Mouse (Mus musculus): Measurements from ENCODE around the gene Nrl. TPM values are rescaled to one million over a fixed set of nuclear protein-coding genes. Genes with fewer than 3 reads are reported as not detected.

Nrl gene
- polyA plus RNA-seq, 1 experiment from 2014 or later, result not detected

- WGBS, result 97% methylated on average over 1 of the region's 1 CpGs
- H3K4me3 ChIP-seq, result no peak overlapping the region
- no peaks in the 10 kb centered on the region for H3K9me3 ChIP-seq
- H3K4me2 ChIP-seq, result no peak overlapping the region
- peaks cover 6% of the 10 kb centered on the region; the same call in 1 of the 2 replicates for H3K36me3 ChIP-seq
- H3K27me3 ChIP-seq, result no peaks in the 10 kb centered on the region
- H3K4me1 ChIP-seq, result peaks cover 17% of the 10 kb centered on the region; the same call in 1 of the 2 replicates
- no peak overlapping the region for H3K27ac ChIP-seq
- no peak for ATAC-seq (ENCODE audit: borderline replicate concordance, extremely low read depth, low FRiP score, low TSS enrichment)
- H3K9ac ChIP-seq, result no peak overlapping the region
Observed at GRCm38 (mm10) chr14:55477421-55477820, 47.4 kb downstream of the Nrl start.

DNA sequence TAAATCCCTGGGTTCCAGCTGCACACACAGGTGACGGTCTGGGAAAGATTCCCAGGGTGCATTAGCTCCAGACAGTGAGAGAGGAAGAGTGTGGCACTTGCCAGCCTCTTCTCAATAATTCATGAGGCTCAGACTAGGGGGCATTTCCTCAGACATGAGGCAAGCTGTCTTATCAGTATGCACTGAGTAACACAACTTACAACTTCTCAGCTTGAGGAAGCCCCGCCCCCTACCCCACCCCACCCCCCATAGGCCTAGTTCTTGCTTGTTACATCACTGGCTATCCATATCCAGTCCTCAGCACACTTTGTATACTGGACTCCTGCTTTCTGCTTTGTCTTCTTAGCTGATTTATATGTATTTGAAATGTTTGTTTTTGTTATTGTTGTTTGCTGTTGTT is 49.1 kb downstream of the Nrl start:
- Histone ChIP-seq H3K27me3 (no peaks in the 10 kb centered on the region), H3K27ac (no peak overlapping the region), H3K9me3 (no peaks in the 10 kb centered on the region), H3K4me1 (peaks cover 22% of the 10 kb centered on the region), H3K9ac (no peak overlapping the region), H3K4me2 (no peak overlapping the region), H3K4me3 (no peak overlapping the region), H3K36me3 (no peaks in the 10 kb centered on the region; the same call in 1 of the 2 replicates)
- WGBS, result 35% methylated on average over 2 of the region's 2 CpGs
- no peak for ATAC-seq (ENCODE audit: borderline replicate concordance, extremely low read depth, low FRiP score, low TSS enrichment)

GRCm38 (mm10) chr14:55470806-55471205 is 54.0 kb downstream of the Nrl start:
- Histone ChIP-seq H3K9ac (no peak overlapping the region), H3K27me3 (no peaks in the 10 kb centered on the region), H3K4me2 (peak overlapping the region; percentile 13; the same call in 1 of the 2 replicates), H3K27ac (no peak overlapping the region), H3K4me1 (peaks cover 16% of the 10 kb centered on the region), H3K4me3 (no peak overlapping the region), H3K36me3 (no peaks in the 10 kb centered on the region), H3K9me3 (no peaks in the 10 kb centered on the region)
- no peak for ATAC-seq (ENCODE audit: borderline replicate concordance, extremely low read depth, low FRiP score, low TSS enrichment)
- WGBS, result 1% methylated on average over 10 of the region's 10 CpGs

DNA sequence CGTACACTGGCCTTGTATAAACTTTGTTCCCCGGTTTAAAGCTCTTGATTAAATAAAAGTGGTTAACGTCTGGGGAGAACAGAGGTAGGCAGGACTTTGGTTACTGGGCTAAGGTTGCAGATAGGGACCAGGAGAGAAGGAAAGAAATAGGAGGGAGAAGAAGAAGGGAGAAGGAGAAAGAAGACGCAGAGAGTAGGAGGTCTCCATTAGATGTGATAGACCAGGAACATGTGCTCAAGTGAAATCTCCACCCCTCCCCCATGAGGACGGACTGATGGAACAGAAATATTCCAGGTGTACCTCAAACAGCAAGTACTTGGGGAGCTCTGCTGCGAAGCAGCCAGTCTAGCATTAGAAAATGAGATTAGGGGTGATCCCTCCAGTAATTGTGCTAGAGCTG is 55.0 kb downstream of the Nrl start:
- H3K4me1 ChIP-seq, result peaks cover 16% of the 10 kb centered on the region
- H3K4me3 ChIP-seq, result no peak overlapping the region
- H3K27ac ChIP-seq, result no peak overlapping the region
- H3K9ac ChIP-seq, result no peak overlapping the region
- H3K4me2 ChIP-seq, result no peak overlapping the region
- no peaks in the 10 kb centered on the region for H3K36me3 ChIP-seq
- 56% methylated on average over 6 of the region's 6 CpGs for WGBS
- no peaks in the 10 kb centered on the region for H3K27me3 ChIP-seq
- ATAC-seq (ENCODE audit: borderline replicate concordance, extremely low read depth, low FRiP score, low TSS enrichment), result no peak
- H3K9me3 ChIP-seq, result no peaks in the 10 kb centered on the region

GRCm38 (mm10) chr14:55469041-55469440 is 55.7 kb downstream of the Nrl start:
- Histone ChIP-seq H3K36me3 (no peaks in the 10 kb centered on the region), H3K4me3 (no peak overlapping the region), H3K27me3 (no peaks in the 10 kb centered on the region), H3K9ac (no peak overlapping the region), H3K4me1 (peaks cover 16% of the 10 kb centered on the region), H3K4me2 (no peak overlapping the region), H3K27ac (no peak overlapping the region), H3K9me3 (no peaks in the 10 kb centered on the region)
- 55% methylated on average over 2 of the region's 2 CpGs for WGBS
- no peak for ATAC-seq (ENCODE audit: borderline replicate concordance, extremely low read depth, low FRiP score, low TSS enrichment)

Other genes starting within 250 kb of the Nrl start
- gene Dhrs4, start 46.2 kb downstream of the Nrl start, polyA plus RNA-seq (2015; fragmentation: Nextera tagmentation; extraction: Ambion mirVana), result 112 and 114 TPM in 2 replicates
- 1.3 and 1.6 TPM in 2 replicates for gene Carmil3, start 34.3 kb downstream of the Nrl start, polyA plus RNA-seq (2015; fragmentation: Nextera tagmentation; extraction: Ambion mirVana)
- gene Cpne6, start 14.5 kb downstream of the Nrl start, polyA plus RNA-seq (2015; fragmentation: Nextera tagmentation; extraction: Ambion mirVana), result 0.11 and 0.23 TPM in 2 replicates
- gene Pck2, start 15.3 kb upstream of the Nrl start, polyA plus RNA-seq (2015; fragmentation: Nextera tagmentation; extraction: Ambion mirVana), result 66.0 and 67.2 TPM in 2 replicates
- 67.7 and 72.6 TPM in 2 replicates for gene Dcaf11, start 35.0 kb upstream of the Nrl start, polyA plus RNA-seq (2015; fragmentation: Nextera tagmentation; extraction: Ambion mirVana)
- 0.79 and 1.2 TPM in 2 replicates for gene A730061H03Rik, start 35.4 kb upstream of the Nrl start, polyA plus RNA-seq (2015; fragmentation: Nextera tagmentation; extraction: Ambion mirVana)
- 3.3 and 3.7 TPM in 2 replicates for gene Fitm1, start 50.6 kb upstream of the Nrl start, polyA plus RNA-seq (2015; fragmentation: Nextera tagmentation; extraction: Ambion mirVana)
- 168 and 171 TPM in 2 replicates for gene Psme1, start 53.1 kb upstream of the Nrl start, polyA plus RNA-seq (2015; fragmentation: Nextera tagmentation; extraction: Ambion mirVana)
- 4.1 and 5.1 TPM in 2 replicates for gene Emc9, start 60.3 kb upstream of the Nrl start, polyA plus RNA-seq (2015; fragmentation: Nextera tagmentation; extraction: Ambion mirVana)
- gene Psme2, start 66.1 kb upstream of the Nrl start, polyA plus RNA-seq (2015; fragmentation: Nextera tagmentation; extraction: Ambion mirVana), result 234 and 238 TPM in 2 replicates
- gene Rnf31, start 66.7 kb upstream of the Nrl start, polyA plus RNA-seq (2015; fragmentation: Nextera tagmentation; extraction: Ambion mirVana), result 14.5 and 16.0 TPM in 2 replicates
- 12.5 and 14.4 TPM in 2 replicates for gene Irf9, start 78.6 kb upstream of the Nrl start, polyA plus RNA-seq (2015; fragmentation: Nextera tagmentation; extraction: Ambion mirVana)
- gene Rec8, start 93.1 kb upstream of the Nrl start, polyA plus RNA-seq (2015; fragmentation: Nextera tagmentation; extraction: Ambion mirVana), result 22.9 and 25.5 TPM in 2 replicates
- gene Ipo4, start 111.0 kb upstream of the Nrl start, polyA plus RNA-seq (2015; fragmentation: Nextera tagmentation; extraction: Ambion mirVana), result 81.2 and 95.6 TPM in 2 replicates
- gene Gm49378, start 112.9 kb upstream of the Nrl start, polyA plus RNA-seq (2015; fragmentation: Nextera tagmentation; extraction: Ambion mirVana), result 0.44 and 2.0 TPM in 2 replicates
- 119 and 126 TPM in 2 replicates for gene Tm9sf1, start 118.8 kb upstream of the Nrl start, polyA plus RNA-seq (2015; fragmentation: Nextera tagmentation; extraction: Ambion mirVana)
- 0.88 and 1.1 TPM in 2 replicates for gene Tssk4, start 125.2 kb upstream of the Nrl start, polyA plus RNA-seq (2015; fragmentation: Nextera tagmentation; extraction: Ambion mirVana)
- gene Mdp1, start 135.5 kb upstream of the Nrl start, polyA plus RNA-seq (2015; fragmentation: Nextera tagmentation; extraction: Ambion mirVana), result 56.5 TPM in 2 replicates
- gene Gmpr2, start 147.0 kb upstream of the Nrl start, polyA plus RNA-seq (2015; fragmentation: Nextera tagmentation; extraction: Ambion mirVana), result 60.2 and 68.1 TPM in 2 replicates
- 509 and 542 TPM in 2 replicates for gene Nedd8, start 147.1 kb upstream of the Nrl start, polyA plus RNA-seq (2015; fragmentation: Nextera tagmentation; extraction: Ambion mirVana)
- 46.9 and 48.3 TPM in 2 replicates for gene Tinf2, start 156.8 kb upstream of the Nrl start, polyA plus RNA-seq (2015; fragmentation: Nextera tagmentation; extraction: Ambion mirVana)
- 2.2 and 2.8 TPM in 2 replicates for gene Tgm1, start 188.9 kb upstream of the Nrl start, polyA plus RNA-seq (2015; fragmentation: Nextera tagmentation; extraction: Ambion mirVana)
- 31.8 and 33.2 TPM in 2 replicates for gene Rabggta, start 197.3 kb upstream of the Nrl start, polyA plus RNA-seq (2015; fragmentation: Nextera tagmentation; extraction: Ambion mirVana)
- 86.7 and 88.4 TPM in 2 replicates for gene Dhrs1, start 220.7 kb upstream of the Nrl start, polyA plus RNA-seq (2015; fragmentation: Nextera tagmentation; extraction: Ambion mirVana)
- 39.2 and 41.4 TPM in 2 replicates for gene Nop9, start 220.7 kb upstream of the Nrl start, polyA plus RNA-seq (2015; fragmentation: Nextera tagmentation; extraction: Ambion mirVana)
- gene Cideb, start 233.5 kb upstream of the Nrl start, polyA plus RNA-seq (2015; fragmentation: Nextera tagmentation; extraction: Ambion mirVana), result 0.55 and 0.80 TPM in 2 replicates
- gene Ltb4r2, start 236.4 kb upstream of the Nrl start, polyA plus RNA-seq (2015; fragmentation: Nextera tagmentation; extraction: Ambion mirVana), result 0.25 and 0.35 TPM in 2 replicates
- gene Ltb4r1, start 241.0 kb upstream of the Nrl start, polyA plus RNA-seq (2015; fragmentation: Nextera tagmentation; extraction: Ambion mirVana), result 1.7 and 2.6 TPM in 2 replicates